17 mouse cellular contexts compared by ENCODE assay signal in genomic region chr10:63158191-63158590, GRCm38 (mm10). TPM values are rescaled to one million over a fixed set of nuclear protein-coding genes. Genes with fewer than 3 reads are reported as not detected.
DNase-seq lines count a peak whose midpoint lies in the region; ATAC-seq and TF ChIP-seq lines count a peak whose summit lies in the region.
"Had no signal": no experiment of that assay in that cellular context is flagged by ENCODE, and none has a peak within 500 bp of the region (broad histone marks: within the 10 kb centered on the region; RNA-seq: fewer than 3 reads in every experiment).

No protein-coding gene starts in this region.

- H3K4me2 ChIP-seq in liver, postnatal 0 days (ENCODE audit: low read depth, low read length): no peak overlapping the region
- H3K4me2 ChIP-seq: embryonic facial prominence, embryonic 13.5 days; hindbrain, embryonic 14.5 days; lung, embryonic 14.5 days had no signal

- no peaks in the 10 kb centered on the region for H3K27me3 ChIP-seq in liver, postnatal 0 days (ENCODE audit: insufficient read depth, low read length)
- H3K27me3 ChIP-seq: embryonic facial prominence, embryonic 13.5 days had no signal

- no peak overlapping the region for H3K9ac ChIP-seq in liver, postnatal 0 days (replicated peaks)
- H3K9ac ChIP-seq: embryonic facial prominence, embryonic 13.5 days; hindbrain, embryonic 14.5 days; lung, embryonic 14.5 days had no signal

- H3K27ac ChIP-seq in liver, postnatal 0 days (ENCODE audit: low read depth): no peak overlapping the region
- H3K27ac ChIP-seq: embryonic facial prominence, embryonic 13.5 days; hindbrain, embryonic 14.5 days had no signal

- TF ChIP-seq EP300 in liver, postnatal 0 days (IDR thresholded peaks at IDR 0.05; ENCODE audit: low read depth): 0 out of 2 replicates have a peak, but pooled peaks have one; percentile 4

- no peak for TF ChIP-seq CTCF in liver, postnatal 0 days (IDR thresholded peaks at IDR 0.05; ENCODE audit: low read depth)

- ATAC-seq in liver, postnatal 0 days: peak; percentile 86
- ATAC-seq: forebrain, embryonic 14.5 days had no signal

- 56% methylated on average over 13 of the region's 13 CpGs for WGBS in liver, postnatal 0 days (ENCODE audit: insufficient replicate concordance)

- no peak overlapping the region for H3K4me3 ChIP-seq in liver, postnatal 0 days (ENCODE audit: low read depth, low read length)
- H3K4me3 ChIP-seq: embryonic facial prominence, embryonic 13.5 days; myocyte had no signal

- DNase-seq in liver, postnatal 0 days: peak; percentile 51
- DNase-seq in liver: no peak
- peak; percentile 66 to 87 for DNase-seq in adrenal gland, postnatal 36 days
- peak; percentile 14 for DNase-seq in heart, postnatal 25 days (ENCODE audit: low spot score)
- DNase-seq in T-cell, adult 2 months (ENCODE audit: low spot score): no peak
- DNase-seq in right cerebral cortex, postnatal 4 days: no peak
- DNase-seq in kidney, postnatal 14 days: no peak
- DNase-seq: cerebellum, postnatal 14 days; layer of hippocampus, adult 9-11 months; left cerebral cortex, postnatal 4 days; lung, embryonic 14.5 days; thymus, adult 2 months had no signal

- H3K9me3 ChIP-seq in liver, postnatal 0 days (ENCODE audit: low read length): no peaks in the 10 kb centered on the region
- H3K9me3 ChIP-seq: embryonic facial prominence, embryonic 13.5 days had no signal

- intact Hi-C loops in heart, postnatal 25 days (cut with DNase I): no loop called here

- no peaks in the 10 kb centered on the region for H3K36me3 ChIP-seq in liver, postnatal 0 days (replicated peaks; ENCODE audit: insufficient read depth, low read length)
- H3K36me3 ChIP-seq: embryonic facial prominence, embryonic 13.5 days had no signal

- H3K4me1 ChIP-seq in liver, postnatal 0 days (ENCODE audit: insufficient read depth): peaks cover 6% of the 10 kb centered on the region
- H3K4me1 ChIP-seq: embryonic facial prominence, embryonic 13.5 days had no signal

RNA-seq across cellular contexts. Expression of gene Mypn, which starts 45.6 kb away (rescaled TPM):
- polyA plus RNA-seq in liver, postnatal 0 days (2015; fragmentation: Nextera tagmentation; extraction: Ambion mirVana): 0.04 and 0.18 TPM in 2 replicates
- under 1 TPM; 0.46 to 0.59 TPM for total RNA-seq in adrenal gland, postnatal 36 days (2021)
- 100 to 1,000 TPM; 101 to 108 TPM for total RNA-seq in heart, postnatal 25 days (2021)
- polyA plus RNA-seq: kidney, embryonic 14.5 days had no signal

RNA-seq across cellular contexts. Expression of gene Atoh7, which starts 58.7 kb away (rescaled TPM):
- polyA plus RNA-seq in liver, postnatal 0 days (2015; fragmentation: Nextera tagmentation; extraction: Ambion mirVana): 0.08 and 0.61 TPM in 2 replicates
- not detected for total RNA-seq in adrenal gland, postnatal 36 days (2021)
- total RNA-seq in heart, postnatal 25 days (2021): not detected
- polyA plus RNA-seq: embryonic facial prominence, embryonic 13.5 days; kidney, embryonic 14.5 days; myocyte had no signal

Comparison
In these comparisons a context has a peak if more than half of its experiments do, and no peak if none do; other contexts are left out.
1. DNase-seq: peak in liver, postnatal 0 days (single experiment), adrenal gland, postnatal 36 days (2 of 2) and heart, postnatal 25 days (single experiment); none in liver (single experiment), T-cell, adult 2 months (single experiment), right cerebral cortex, postnatal 4 days (single experiment) and kidney, postnatal 14 days (single experiment).
2. RNA of gene Mypn, which starts 45.6 kb away (total RNA-seq): 101 to 108 TPM in heart, postnatal 25 days; 0.46 to 0.59 TPM in adrenal gland, postnatal 36 days; every median in the first group is over 10 times any median in the second.